Mouse (Mus musculus) spleen, adult 2 months (tissue): ENCODE measurements around the gene Timm17a.

ENCODE experiments used
- CTCF ChIP-seq: fragments of 200-500 bp; IDR thresholded peaks from 2 replicates; pipeline ENCODE4 v1.5.1; 2011; ENCODE audit warnings: mild to moderate bottlenecking, inconsistent platforms; ENCODE audit not compliant: insufficient read depth, insufficient read length, insufficient replicate concordance; ENCODE audit errors: extremely low read depth
- POLR2A ChIP-seq: fragments of 200-500 bp; IDR thresholded peaks from 2 replicates; pipeline ENCODE4 v1.6.1; 2011; ENCODE audit warnings: low read depth, low read length, inconsistent platforms

DNA sequence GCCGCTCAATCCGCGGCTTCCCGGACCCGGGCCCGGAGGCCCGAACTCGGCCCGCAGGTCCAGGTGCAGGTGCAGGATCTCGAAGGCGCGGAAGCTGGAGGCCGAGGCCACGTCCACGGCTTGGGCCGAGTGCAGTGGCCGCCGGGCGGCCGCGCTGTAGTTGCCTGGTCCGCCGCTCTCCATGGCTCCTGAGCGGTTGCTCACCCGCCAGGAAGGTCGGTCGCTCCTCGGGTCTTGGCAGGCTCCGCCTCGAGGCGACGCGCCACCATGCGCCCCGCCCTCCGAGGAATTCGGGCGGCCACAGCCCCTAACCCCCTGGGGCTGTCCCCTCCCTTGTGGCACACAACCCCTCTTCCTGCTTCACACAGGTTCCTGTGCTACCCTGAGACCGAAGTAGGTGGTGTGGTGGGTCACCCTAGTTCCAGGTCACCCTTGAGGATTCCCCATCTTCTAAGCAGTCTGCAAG, 29.7 kb downstream of the Timm17a start, which contains the start of gene Rnpep:
- no peak; the same call in 1 of the 2 replicates for TF ChIP-seq POLR2A
- TF ChIP-seq CTCF: no peak
